Mouse (Mus musculus): ENCODE measurements around the gene Amd1. TPM values are rescaled to one million over a fixed set of nuclear protein-coding genes. Genes with fewer than 3 reads are reported as not detected.

Amd1 gene
- total and polyA plus RNA-seq, 3 experiments, result 81.2 to 102 TPM; not detected in 1

DNA sequence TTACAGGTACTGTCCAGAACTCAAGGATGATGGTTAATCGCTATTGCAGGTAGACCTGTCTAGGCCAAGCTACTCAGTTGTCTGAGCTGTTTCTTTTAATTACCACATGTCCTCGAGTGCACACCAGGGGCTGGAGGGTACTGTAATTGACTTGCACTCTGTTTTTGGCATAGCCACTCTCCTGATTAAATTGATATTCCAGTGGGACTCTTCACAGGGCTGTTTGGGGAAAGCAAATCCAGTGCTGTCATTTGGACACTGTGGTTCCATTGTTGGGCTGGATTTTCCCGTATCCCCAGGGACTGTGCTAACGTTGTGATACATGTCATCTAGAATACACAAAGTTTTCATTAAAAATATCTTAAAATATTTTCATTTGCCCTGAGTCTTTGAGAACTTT lies 49.2 kb upstream of the Amd1 start:
- Histone ChIP-seq H3K4me1 (ENCODE audit: control insufficient read depth in 1 of 2, insufficient read depth in 2 of 2, low read length in 2 of 2) (peaks cover 0 to 6% of the 10 kb centered on the region in 2 experiments; a peak in 2 of 4 replicates), H3K36me3 (ENCODE audit: control insufficient read depth in 1 of 2, insufficient read depth in 2 of 2, low read length in 2 of 2) (peaks cover 0 to 10% of the 10 kb centered on the region in 2 experiments; a peak in 2 of 4 replicates)
- no peak for TF ChIP-seq SMC3 (IDR thresholded peaks at IDR 0.05; ENCODE audit: low read depth, low read length)
- no peak for TF ChIP-seq ZKSCAN1 (IDR thresholded peaks at IDR 0.05; ENCODE audit: low read depth, low read length)

DNA sequence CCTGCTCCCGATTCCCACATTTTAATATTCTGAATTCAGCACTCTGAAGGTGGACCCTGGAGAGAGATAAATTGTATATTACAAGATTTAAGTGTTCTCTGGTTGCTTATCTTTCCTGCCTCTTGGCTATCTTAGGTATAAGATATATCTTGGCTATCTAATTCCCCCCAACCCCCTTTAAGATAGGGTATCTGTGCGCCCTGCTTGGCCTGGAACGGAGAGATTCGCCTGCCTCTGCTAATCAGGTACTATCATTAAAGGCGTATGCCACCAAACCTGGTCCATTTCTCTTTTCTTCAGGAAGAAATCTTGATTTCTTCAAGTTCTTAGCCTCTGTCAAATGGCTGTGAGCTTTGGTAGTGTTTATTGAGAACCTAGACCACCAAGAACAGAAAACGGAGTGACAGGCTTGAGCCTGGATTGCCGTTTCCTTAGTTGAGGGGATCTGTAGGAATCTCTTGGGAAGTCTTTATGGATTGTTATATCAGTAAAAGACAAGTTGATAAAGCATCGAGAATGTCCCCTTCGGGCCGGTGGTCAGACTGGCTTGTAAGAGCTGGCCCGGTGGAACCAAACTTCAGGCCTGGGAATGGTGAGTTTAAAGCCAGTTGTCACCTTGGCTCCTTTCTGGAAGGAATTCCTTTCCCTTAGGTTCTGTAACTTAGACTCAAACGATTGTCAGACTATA lies 48.4 kb upstream of the Amd1 start:
- peak overlapping the region; percentile 86 for H3K4me3 ChIP-seq (ENCODE audit: control insufficient read depth in 1 of 2, insufficient read depth in 1 of 2, low read depth in 2 of 2, low read length in 2 of 2)
- no peak overlapping the region for H3K27ac ChIP-seq (ENCODE audit: control insufficient read depth, low read depth, low read length)
- no peaks in the 10 kb centered on the region for H3K27me3 ChIP-seq (ENCODE audit: control insufficient read depth in 1 of 2, insufficient read depth in 2 of 2, low read length in 2 of 2)
- DNase-seq (ENCODE audit: low read depth, low spot score), result no peak
- peaks cover 0 to 6% of the 10 kb centered on the region in 2 experiments; a peak in 2 of 4 replicates for H3K4me1 ChIP-seq (ENCODE audit: control insufficient read depth in 1 of 2, insufficient read depth in 2 of 2, low read length in 2 of 2)
- peaks cover 8% of the 10 kb centered on the region for H3K79me2 ChIP-seq (ENCODE audit: control insufficient read depth, insufficient read depth, low read length, poor library complexity)
- peak overlapping the region; percentile 91 for H3K9ac ChIP-seq (ENCODE audit: control insufficient read depth, low read depth, low read length, poor library complexity, severe bottlenecking)
- peak; percentile 74; the same call in 1 of the 2 replicates for TF ChIP-seq TCF12 (IDR thresholded peaks at IDR 0.05; ENCODE audit: low read depth, low read length)
- TF ChIP-seq GABPA (IDR thresholded peaks at IDR 0.05; ENCODE audit: low read depth, low read length), result no peak
- no peak for TF ChIP-seq RAD21 (IDR thresholded peaks at IDR 0.05; ENCODE audit: low read depth, low read length)
- peak; percentile 79 for TF ChIP-seq RCOR1 (IDR thresholded peaks at IDR 0.05; ENCODE audit: low read depth, low read length)
- no peak for TF ChIP-seq ELF1 (IDR thresholded peaks at IDR 0.05; ENCODE audit: low read depth, low read length)
- TF ChIP-seq ZKSCAN1 (IDR thresholded peaks at IDR 0.05; ENCODE audit: low read depth, low read length), result no peak
- TF ChIP-seq MAX (IDR thresholded peaks at IDR 0.05; ENCODE audit: low read length), result no peak
- peak; percentile 25 to 59; a peak in 1 of 4 replicates for TF ChIP-seq EP300 (IDR thresholded peaks at IDR 0.05; ENCODE audit: low read depth in 1 of 2, low read length in 2 of 2)
- no peak for TF ChIP-seq POLR2AphosphoS2 (IDR thresholded peaks at IDR 0.05; ENCODE audit: low read length)
- TF ChIP-seq MAFK (IDR thresholded peaks at IDR 0.05; ENCODE audit: borderline replicate concordance, low read depth, low read length), result no peak
- peak; percentile 77 for TF ChIP-seq GATA1 (IDR thresholded peaks at IDR 0.05; ENCODE audit: low read depth, low read length)
- TF ChIP-seq NELFE (IDR thresholded peaks at IDR 0.05; ENCODE audit: low read depth, low read length), result no peak
- no peak for TF ChIP-seq TBP (IDR thresholded peaks at IDR 0.05; ENCODE audit: low read depth, low read length)
- 0 out of 2 replicates have a peak, but pooled peaks have one; percentile 22 for TF ChIP-seq ETS1 (IDR thresholded peaks at IDR 0.05; ENCODE audit: low read depth, low read length)
- TF ChIP-seq JUND (IDR thresholded peaks at IDR 0.05; ENCODE audit: low read depth, low read length), result no peak
- no peak for TF ChIP-seq MEF2A (IDR thresholded peaks at IDR 0.05; ENCODE audit: extremely low read depth, insufficient replicate concordance, low read depth, low read length, poor library complexity, severe bottlenecking)
- TF ChIP-seq UBTF (IDR thresholded peaks at IDR 0.05; ENCODE audit: borderline replicate concordance, insufficient read depth, low read depth, low read length), result no peak
- no peak for TF ChIP-seq USF1 (IDR thresholded peaks at IDR 0.05; ENCODE audit: low read depth, low read length)
- peaks cover 0 to 10% of the 10 kb centered on the region in 2 experiments; a peak in 2 of 4 replicates for H3K36me3 ChIP-seq (ENCODE audit: control insufficient read depth in 1 of 2, insufficient read depth in 2 of 2, low read length in 2 of 2)
- no peaks in the 10 kb centered on the region for H3K9me3 ChIP-seq (replicated peaks; ENCODE audit: insufficient read depth, low read length)

More for the DNA sequence above, 49.2 kb upstream of the Amd1 start:
- no peak overlapping the region for H3K4me3 ChIP-seq (ENCODE audit: control insufficient read depth in 1 of 2, insufficient read depth in 1 of 2, low read depth in 2 of 2, low read length in 2 of 2)
- no peak for DNase-seq (ENCODE audit: low read depth, low spot score)
- no peak overlapping the region for H3K27ac ChIP-seq (ENCODE audit: control insufficient read depth, low read depth, low read length)
- no peaks in the 10 kb centered on the region for H3K9me3 ChIP-seq (replicated peaks; ENCODE audit: insufficient read depth, low read length)
- peaks cover 8% of the 10 kb centered on the region for H3K79me2 ChIP-seq (ENCODE audit: control insufficient read depth, insufficient read depth, low read length, poor library complexity)
- H3K27me3 ChIP-seq (ENCODE audit: control insufficient read depth in 1 of 2, insufficient read depth in 2 of 2, low read length in 2 of 2), result no peaks in the 10 kb centered on the region
- no peak overlapping the region for H3K9ac ChIP-seq (ENCODE audit: control insufficient read depth, low read depth, low read length, poor library complexity, severe bottlenecking)

All from MEL (cell line).